In the genomic region with DNA sequence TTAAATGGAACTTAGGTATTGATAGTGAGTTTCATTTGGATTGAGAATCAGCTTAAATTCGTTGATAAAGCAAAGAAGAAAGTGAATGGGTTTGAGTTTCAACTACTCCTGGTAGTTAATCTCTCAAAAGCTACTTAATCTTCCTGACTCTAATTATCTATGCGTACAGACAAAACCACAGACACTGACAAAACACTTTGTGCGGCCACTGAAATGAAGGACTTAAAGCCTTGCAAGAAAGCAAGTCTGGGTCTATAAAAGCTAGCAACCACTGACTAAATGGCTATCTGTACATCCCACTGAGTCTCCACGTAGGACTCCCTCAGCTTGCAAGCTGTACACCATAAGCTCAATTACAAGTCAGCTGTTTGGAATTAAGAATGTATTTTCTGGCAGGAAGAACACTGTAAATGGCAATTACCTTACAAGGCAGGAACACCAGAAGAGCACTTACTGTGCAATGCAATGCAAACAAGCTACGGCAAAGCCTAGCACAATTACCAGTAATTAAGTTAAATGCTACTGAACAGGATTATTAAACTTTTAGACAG, we compare ENCODE assay signal across 16 mouse cellular contexts. TPM values are rescaled to one million over a fixed set of nuclear protein-coding genes. Genes with fewer than 3 reads are reported as not detected.
DNase-seq lines count a peak whose midpoint lies in the region; ATAC-seq lines count a peak whose summit lies in the region.
"Had no signal": no experiment of that assay in that cellular context is flagged by ENCODE, and none has a peak within 500 bp of the region (broad histone marks: within the 10 kb centered on the region; RNA-seq: fewer than 3 reads in every experiment).

No protein-coding gene starts in this region.

- H3K4me3 ChIP-seq in forebrain, embryonic 11.5 days (ENCODE audit: low read depth, low read length): no peak overlapping the region
- no peak overlapping the region for H3K4me3 ChIP-seq in forebrain, embryonic 10.5 days
- H3K4me3 ChIP-seq in neural tube, embryonic 13.5 days: no peak overlapping the region
- no peak overlapping the region for H3K4me3 ChIP-seq in limb, embryonic 13.5 days
- H3K4me3 ChIP-seq in neural tube, embryonic 15.5 days (replicated peaks): no peak overlapping the region
- H3K4me3 ChIP-seq in heart, embryonic 11.5 days (ENCODE audit: low read depth, low read length): no peak overlapping the region
- H3K4me3 ChIP-seq: gastrocnemius, adult 2 months; heart, adult 2 months; hindbrain, embryonic 15.5 days had no signal

- H3K4me1 ChIP-seq in forebrain, embryonic 11.5 days (replicated peaks; ENCODE audit: control insufficient read depth, insufficient read depth, low read length): peaks cover 6% of the 10 kb centered on the region; the same call in 1 of the 2 replicates
- H3K4me1 ChIP-seq in forebrain, embryonic 10.5 days: peaks cover 35% of the 10 kb centered on the region
- H3K4me1 ChIP-seq in neural tube, embryonic 13.5 days (replicated peaks): peaks cover 17% of the 10 kb centered on the region
- H3K4me1 ChIP-seq in limb, embryonic 13.5 days: peaks cover 31% of the 10 kb centered on the region
- H3K4me1 ChIP-seq in neural tube, embryonic 15.5 days: 0 out of 2 replicates have a peak, but pooled peaks cover 10% of the 10 kb centered on the region
- H3K4me1 ChIP-seq in heart, embryonic 11.5 days (ENCODE audit: control insufficient read depth, insufficient read depth, low read length): no peaks in the 10 kb centered on the region

- no peak overlapping the region for H3K9ac ChIP-seq in forebrain, embryonic 11.5 days (ENCODE audit: low read length)
- H3K9ac ChIP-seq in neural tube, embryonic 13.5 days: no peak overlapping the region
- no peak overlapping the region for H3K9ac ChIP-seq in limb, embryonic 13.5 days
- no peak overlapping the region for H3K9ac ChIP-seq in neural tube, embryonic 15.5 days (replicated peaks)
- H3K9ac ChIP-seq in heart, embryonic 11.5 days (ENCODE audit: low read depth, low read length): no peak overlapping the region
- H3K9ac ChIP-seq: hindbrain, embryonic 15.5 days had no signal

- H3K27me3 ChIP-seq in forebrain, embryonic 11.5 days (ENCODE audit: control insufficient read depth, insufficient read depth, low read length): no peaks in the 10 kb centered on the region
- peaks cover 34% of the 10 kb centered on the region for H3K27me3 ChIP-seq in forebrain, embryonic 10.5 days (ENCODE audit: poor library complexity, severe bottlenecking)
- no peaks in the 10 kb centered on the region for H3K27me3 ChIP-seq in neural tube, embryonic 13.5 days
- no peaks in the 10 kb centered on the region for H3K27me3 ChIP-seq in limb, embryonic 13.5 days
- H3K27me3 ChIP-seq in neural tube, embryonic 15.5 days (replicated peaks): no peaks in the 10 kb centered on the region
- no peaks in the 10 kb centered on the region for H3K27me3 ChIP-seq in heart, embryonic 11.5 days (ENCODE audit: control insufficient read depth, insufficient read depth, low read length)
- H3K27me3 ChIP-seq: hindbrain, embryonic 15.5 days; megakaryocyte, embryonic 14.5 days had no signal

- ATAC-seq in forebrain, embryonic 11.5 days (replicated peaks; ENCODE audit: low FRiP score): 0 out of 2 replicates have a peak, but pooled peaks have one; percentile 31
- no peak for ATAC-seq in neural tube, embryonic 13.5 days (ENCODE audit: low read depth)
- no peak for ATAC-seq in limb, embryonic 13.5 days (ENCODE audit: low FRiP score, low read depth)
- 0 out of 2 replicates have a peak, but pooled peaks have one; percentile 41 for ATAC-seq in neural tube, embryonic 15.5 days (ENCODE audit: low FRiP score)
- ATAC-seq in heart, embryonic 11.5 days (replicated peaks; ENCODE audit: insufficient number of reproducible peaks, low FRiP score, low TSS enrichment): no peak

- WGBS in forebrain, embryonic 11.5 days: 18% methylated on average over 5 of the region's 5 CpGs
- 31% methylated on average over 5 of the region's 5 CpGs for WGBS in forebrain, embryonic 10.5 days
- 42% methylated on average over 5 of the region's 5 CpGs for WGBS in neural tube, embryonic 13.5 days
- WGBS in limb, embryonic 13.5 days: 31% methylated on average over 5 of the region's 5 CpGs
- 34% methylated on average over 5 of the region's 5 CpGs for WGBS in neural tube, embryonic 15.5 days
- 70% methylated on average over 5 of the region's 5 CpGs for WGBS in heart, embryonic 11.5 days (ENCODE audit: insufficient replicate concordance)

- no peaks in the 10 kb centered on the region for H3K9me3 ChIP-seq in forebrain, embryonic 11.5 days (ENCODE audit: control insufficient read depth, low read length)
- no peaks in the 10 kb centered on the region for H3K9me3 ChIP-seq in forebrain, embryonic 10.5 days
- no peaks in the 10 kb centered on the region for H3K9me3 ChIP-seq in neural tube, embryonic 13.5 days
- no peaks in the 10 kb centered on the region for H3K9me3 ChIP-seq in limb, embryonic 13.5 days
- H3K9me3 ChIP-seq in neural tube, embryonic 15.5 days (replicated peaks): no peaks in the 10 kb centered on the region
- no peaks in the 10 kb centered on the region for H3K9me3 ChIP-seq in heart, embryonic 11.5 days (replicated peaks; ENCODE audit: control insufficient read depth, low read length)
- H3K9me3 ChIP-seq: hindbrain, embryonic 15.5 days; megakaryocyte, embryonic 14.5 days had no signal

- H3K36me3 ChIP-seq in forebrain, embryonic 11.5 days (ENCODE audit: control insufficient read depth, insufficient read depth, low read length): peaks cover 3% of the 10 kb centered on the region; the same call in 1 of the 2 replicates
- peaks cover 65% of the 10 kb centered on the region for H3K36me3 ChIP-seq in forebrain, embryonic 10.5 days (replicated peaks)
- no peaks in the 10 kb centered on the region for H3K36me3 ChIP-seq in neural tube, embryonic 13.5 days
- H3K36me3 ChIP-seq in limb, embryonic 13.5 days: peaks cover 42% of the 10 kb centered on the region
- no peaks in the 10 kb centered on the region for H3K36me3 ChIP-seq in neural tube, embryonic 15.5 days
- H3K36me3 ChIP-seq in heart, embryonic 11.5 days (ENCODE audit: control insufficient read depth, insufficient read depth, low read length): no peaks in the 10 kb centered on the region
- H3K36me3 ChIP-seq: hindbrain, embryonic 15.5 days had no signal

- no peak overlapping the region for H3K4me2 ChIP-seq in forebrain, embryonic 11.5 days (ENCODE audit: low read depth, low read length, severe bottlenecking)
- H3K4me2 ChIP-seq in neural tube, embryonic 13.5 days: no peak overlapping the region
- no peak overlapping the region for H3K4me2 ChIP-seq in limb, embryonic 13.5 days (replicated peaks)
- no peak overlapping the region for H3K4me2 ChIP-seq in neural tube, embryonic 15.5 days
- H3K4me2 ChIP-seq in heart, embryonic 11.5 days: no peak overlapping the region
- H3K4me2 ChIP-seq: hindbrain, embryonic 15.5 days had no signal

- DNase-seq in forebrain, embryonic 11.5 days (ENCODE audit: low spot score): no peak
- no peak for DNase-seq in forebrain, embryonic 10.5 days (ENCODE audit: extremely low spot score, low spot score)
- DNase-seq in neural tube, embryonic 10.5 days (ENCODE audit: extremely low spot score, low spot score): no peak
- DNase-seq in cerebellum, adult 9-10 months: no peak
- DNase-seq: cerebellum, adult 18-20 months; gastrocnemius, adult 2 months; heart, adult 2 months; kidney, adult 2 months; kidney, postnatal 36 days; thymus, postnatal 4 days had no signal

- H3K27ac ChIP-seq in forebrain, embryonic 11.5 days (ENCODE audit: low read depth, low read length): no peak overlapping the region
- no peak overlapping the region for H3K27ac ChIP-seq in forebrain, embryonic 10.5 days
- H3K27ac ChIP-seq in neural tube, embryonic 13.5 days (replicated peaks): 0 out of 2 replicates have a peak overlapping the region, but pooled peaks have one; percentile 13
- H3K27ac ChIP-seq in limb, embryonic 13.5 days: peak overlapping the region; percentile 16; the same call in 1 of the 2 replicates
- no peak overlapping the region for H3K27ac ChIP-seq in neural tube, embryonic 15.5 days (replicated peaks)
- H3K27ac ChIP-seq in heart, embryonic 11.5 days (ENCODE audit: low read depth, low read length): no peak overlapping the region
- H3K27ac ChIP-seq: gastrocnemius, adult 2 months; heart, adult 2 months; hindbrain, embryonic 15.5 days had no signal

RNA-seq across cellular contexts. Expression of a gene that starts 43.6 kb away (rescaled TPM):
- 42.9 and 44.7 TPM in 2 replicates for polyA plus RNA-seq in forebrain, embryonic 11.5 days (2014; fragmentation: Nextera tagmentation; extraction: Ambion mirVana)
- 34.9 and 38.1 TPM in 2 replicates for polyA plus RNA-seq in forebrain, embryonic 10.5 days (2016; fragmentation: Nextera tagmentation; extraction: Ambion mirVana)
- 20.3 and 21.8 TPM in 2 replicates for polyA plus RNA-seq in neural tube, embryonic 13.5 days (2015; fragmentation: Nextera tagmentation; extraction: Ambion mirVana)
- polyA plus RNA-seq in limb, embryonic 13.5 days (2015; fragmentation: Nextera tagmentation; extraction: Ambion mirVana): 44.1 and 46.0 TPM in 2 replicates
- polyA plus RNA-seq in neural tube, embryonic 15.5 days (2015; fragmentation: Nextera tagmentation; extraction: Ambion mirVana): 12.1 and 13.8 TPM in 2 replicates
- 18.6 and 20.5 TPM in 2 replicates for polyA plus RNA-seq in heart, embryonic 11.5 days (2014; fragmentation: Nextera tagmentation; extraction: Ambion mirVana)

Comparison
In these comparisons a context has a peak if more than half of its experiments do, and no peak if none do; other contexts are left out.
1. ATAC-seq: peak in forebrain, embryonic 11.5 days (single experiment) and neural tube, embryonic 15.5 days (single experiment); none in neural tube, embryonic 13.5 days (single experiment), limb, embryonic 13.5 days (single experiment) and heart, embryonic 11.5 days (single experiment).
2. H3K27ac ChIP-seq: peak in neural tube, embryonic 13.5 days (single experiment) and limb, embryonic 13.5 days (single experiment); none in forebrain, embryonic 11.5 days (single experiment), forebrain, embryonic 10.5 days (single experiment), neural tube, embryonic 15.5 days (single experiment) and heart, embryonic 11.5 days (single experiment).